Mouse (Mus musculus) bone marrow macrophage, adult 2 months (primary cell): ENCODE results near the gene Wnt11. TPM values are rescaled to one million over a fixed set of nuclear protein-coding genes. Genes with fewer than 3 reads are reported as not detected.

Experiments
- H3K27ac ChIP-seq: 2 replicates; pipeline ENCODE4 v1.5.1; 2012; ENCODE audit warnings: low read depth, low read length; ENCODE audit not compliant: insufficient read depth
- H3K4me1 ChIP-seq: 2 replicates; pipeline ENCODE4 v1.6.1; 2012; ENCODE audit warnings: low read length; ENCODE audit not compliant: control insufficient read depth, insufficient read depth
- H3K4me3 ChIP-seq: 2 replicates; pipeline ENCODE4 v1.5.1; 2012; ENCODE audit warnings: mild to moderate bottlenecking, low read length, moderate library complexity; ENCODE audit not compliant: insufficient read depth
- CTCF ChIP-seq: IDR thresholded peaks from 2 replicates; pipeline ENCODE4 v1.5.1; 2012; ENCODE audit warnings: low read depth, mild to moderate bottlenecking, low read length, moderate library complexity
- POLR2A ChIP-seq: IDR thresholded peaks from 2 replicates; pipeline ENCODE4 v1.6.1; 2012; ENCODE audit warnings: mild to moderate bottlenecking, low read depth, low read length, borderline replicate concordance
- polyA plus RNA-seq: library from polyadenylated mRNA; stranded (reverse); fragments of >200 nt; gene quantifications from 2 replicates; pipeline ENCODE4 v1.2.4, GENCODE M21; 2012; ENCODE audit not compliant: missing spikeins, insufficient read depth, insufficient read length

Wnt11 gene
- not detected in 2 replicates for polyA plus RNA-seq

- Histone ChIP-seq H3K4me3 (peak within 1 kb of the TSS; percentile 23; the same call in 1 of the 2 replicates), H3K27ac (no peak within 1 kb of the TSS), H3K4me1 (0 out of 2 replicates have a peak, but pooled peaks cover 2% of the 10 kb centered on the region)
- TF ChIP-seq CTCF (no peak), POLR2A (no peak)
These were observed at the start of gene Wnt11 for GRCm38 (mm10) chr7:98834711-98835321. TSS of gene Wnt11 (plus strand) at chr7:98835112.

GRCm38 (mm10) chr7:98786792-98787612, 47.9 kb upstream of the Wnt11 start:
- no peak for TF ChIP-seq POLR2A
- no peak for TF ChIP-seq CTCF
- no peaks in the 10 kb centered on the region for H3K4me1 ChIP-seq
- H3K4me3 ChIP-seq, result no peak overlapping the region
- H3K27ac ChIP-seq, result no peak overlapping the region

- Histone ChIP-seq H3K4me3 (no peak overlapping the region), H3K4me1 (no peaks in the 10 kb centered on the region)
- TF ChIP-seq CTCF, result no peak
- no peak for TF ChIP-seq POLR2A
These were observed 46.2 kb upstream of the Wnt11 start for GRCm38 (mm10) chr7:98788721-98789120.

GRCm38 (mm10) chr7:98789121-98789520, 45.8 kb upstream of the Wnt11 start:
- TF ChIP-seq POLR2A (no peak), CTCF (no peak)
- Histone ChIP-seq H3K4me1 (peaks cover 3% of the 10 kb centered on the region), H3K4me3 (no peak overlapping the region), H3K27ac (no peak overlapping the region)

More at GRCm38 (mm10) chr7:98788721-98789120, 46.2 kb upstream of the Wnt11 start:
- H3K27ac ChIP-seq, result no peak overlapping the region

- H3K4me1 ChIP-seq, result peaks cover 6% of the 10 kb centered on the region
- TF ChIP-seq POLR2A (no peak), CTCF (no peak)
- H3K4me3 ChIP-seq, result no peak overlapping the region
- no peak overlapping the region for H3K27ac ChIP-seq
These were observed 43.0 kb upstream of the Wnt11 start for GRCm38 (mm10) chr7:98791864-98792263.

GRCm38 (mm10) chr7:98793811-98794210, 41.1 kb upstream of the Wnt11 start:
- no peak overlapping the region for H3K4me3 ChIP-seq
- TF ChIP-seq CTCF, result no peak
- no peak for TF ChIP-seq POLR2A
- peaks cover 6% of the 10 kb centered on the region for H3K4me1 ChIP-seq
- H3K27ac ChIP-seq, result no peak overlapping the region

- Histone ChIP-seq H3K4me3 (no peak overlapping the region), H3K27ac (no peak overlapping the region), H3K4me1 (peaks cover 6% of the 10 kb centered on the region)
- TF ChIP-seq CTCF (no peak), POLR2A (no peak)
These were observed 40.5 kb upstream of the Wnt11 start for GRCm38 (mm10) chr7:98794444-98794843.

- no peak for TF ChIP-seq POLR2A
- no peak for TF ChIP-seq CTCF
- no peak overlapping the region for H3K4me3 ChIP-seq
- H3K4me1 ChIP-seq, result peaks cover 13% of the 10 kb centered on the region
- H3K27ac ChIP-seq, result no peak overlapping the region
These were observed 39.3 kb upstream of the Wnt11 start for GRCm38 (mm10) chr7:98795637-98796036.

- no peak overlapping the region for H3K4me3 ChIP-seq
These were observed 37.4 kb upstream of the Wnt11 start for GRCm38 (mm10) chr7:98797347-98798133.

GRCm38 (mm10) chr7:98798134-98798417, 36.8 kb upstream of the Wnt11 start:
- peaks cover 25% of the 10 kb centered on the region for H3K4me1 ChIP-seq
- TF ChIP-seq CTCF, result no peak
- TF ChIP-seq POLR2A, result no peak
- no peak overlapping the region for H3K27ac ChIP-seq
- H3K4me3 ChIP-seq, result no peak overlapping the region

More at GRCm38 (mm10) chr7:98797347-98798133, 37.4 kb upstream of the Wnt11 start:
- TF ChIP-seq CTCF, result no peak
- TF ChIP-seq POLR2A, result no peak
- Histone ChIP-seq H3K27ac (no peak overlapping the region), H3K4me1 (peaks cover 20% of the 10 kb centered on the region)
